Mouse (Mus musculus) kidney, adult 18-20 months (tissue): ENCODE measurements around the gene Plb1.

ENCODE experiments used
- DNase-seq: peaks from one replicate; pipeline ENCODE4 v3.0.0; 2021

Plb1 gene

GRCm38 (mm10) chr5:32260751-32261150 lies 28.2 kb downstream of the Plb1 start:
- no peak for DNase-seq

- no peak for DNase-seq
These were observed 28.7 kb downstream of the Plb1 start for GRCm38 (mm10) chr5:32261251-32261650.

- DNase-seq, result no peak
These were observed 30.0 kb downstream of the Plb1 start for GRCm38 (mm10) chr5:32262534-32262933.

- DNase-seq, result no peak
These were observed 40.0 kb downstream of the Plb1 start for GRCm38 (mm10) chr5:32272502-32272901.

- DNase-seq, result no peak
These were observed 45.6 kb downstream of the Plb1 start for GRCm38 (mm10) chr5:32278000-32278694.

- DNase-seq, result no peak
These were observed 47.6 kb downstream of the Plb1 start for GRCm38 (mm10) chr5:32280066-32280465.

GRCm38 (mm10) chr5:32282345-32282744 lies 49.8 kb downstream of the Plb1 start:
- no peak for DNase-seq

GRCm38 (mm10) chr5:32283457-32283856 lies 50.9 kb downstream of the Plb1 start:
- DNase-seq, result no peak

GRCm38 (mm10) chr5:32286315-32286714 lies 53.8 kb downstream of the Plb1 start:
- no peak for DNase-seq

- DNase-seq, result no peak
These were observed 55.5 kb downstream of the Plb1 start for GRCm38 (mm10) chr5:32288021-32288420.

GRCm38 (mm10) chr5:32291316-32291715 lies 58.8 kb downstream of the Plb1 start:
- DNase-seq, result no peak

GRCm38 (mm10) chr5:32302991-32303921 lies 70.7 kb downstream of the Plb1 start:
- peak; percentile 28 for DNase-seq

- no peak for DNase-seq
These were observed 74.6 kb downstream of the Plb1 start for GRCm38 (mm10) chr5:32307106-32307505.

- no peak for DNase-seq
These were observed 76.1 kb downstream of the Plb1 start for GRCm38 (mm10) chr5:32308647-32309046.

- no peak for DNase-seq
These were observed 77.2 kb downstream of the Plb1 start for GRCm38 (mm10) chr5:32309714-32310113.

- no peak for DNase-seq
These were observed 78.3 kb downstream of the Plb1 start for GRCm38 (mm10) chr5:32310802-32311201.

- no peak for DNase-seq
These were observed 79.2 kb downstream of the Plb1 start for GRCm38 (mm10) chr5:32311589-32312166.

- no peak for DNase-seq
These were observed 81.2 kb downstream of the Plb1 start for GRCm38 (mm10) chr5:32313671-32314070.

- DNase-seq, result no peak
These were observed 82.2 kb downstream of the Plb1 start for GRCm38 (mm10) chr5:32314731-32315130.

GRCm38 (mm10) chr5:32322146-32322811 lies 89.8 kb downstream of the Plb1 start:
- peak; percentile 65 for DNase-seq

GRCm38 (mm10) chr5:32328139-32328538 lies 95.6 kb downstream of the Plb1 start:
- DNase-seq, result no peak

GRCm38 (mm10) chr5:32332591-32332990 lies 100.1 kb downstream of the Plb1 start:
- no peak for DNase-seq

GRCm38 (mm10) chr5:32335172-32335571 lies 102.7 kb downstream of the Plb1 start:
- peak; percentile 47 for DNase-seq
